Mouse (Mus musculus) CH12.LX (cell line): ENCODE results near the gene Olfr1361. TPM values are rescaled to one million over a fixed set of nuclear protein-coding genes. Genes with fewer than 3 reads are reported as not detected.

Source experiments
- polyA plus RNA-seq: library from polyadenylated mRNA; unstranded; fragments of >175 nt; gene quantifications from 2 replicates; pipeline ENCODE4 v1.2.1, GENCODE M21; 2012; ENCODE audit warnings: low read depth; ENCODE audit not compliant: insufficient read length
- total RNA-seq, 2 experiments: library from RNA; depleted of rRNA; stranded (reverse); fragments of 300-350 nt in 1 of 2; fragments of >200 nt in 1 of 2; gene quantifications; 2 replicates each; pipeline ENCODE4 v1.2.3; 2012 to 2014

The Olfr1361 gene
- total and polyA plus RNA-seq, 3 experiments: not detected

Other genes with a start within 250 kb of the Olfr1361 start
Only the 20 nearest of the 33 such genes appear.
- 7.4 and 8.1 TPM in 2 replicates for gene Zkscan8, start 132.3 kb downstream of the Olfr1361 start, total RNA-seq (2012; rRNA removed)
- gene Zkscan8, start 132.3 kb downstream of the Olfr1361 start, total RNA-seq (2014; rRNA removed): 7.6 and 8.3 TPM in 2 replicates
- gene Zkscan8, start 132.3 kb downstream of the Olfr1361 start, polyA plus RNA-seq: 7.3 and 9.7 TPM in 2 replicates
- gene Olfr1366, start 120.6 kb downstream of the Olfr1361 start, total RNA-seq (2012; rRNA removed): not detected in 2 replicates
- gene Olfr1366, start 120.6 kb downstream of the Olfr1361 start, total RNA-seq (2014; rRNA removed): not detected in 2 replicates
- gene Olfr1366, start 120.6 kb downstream of the Olfr1361 start, polyA plus RNA-seq: 0.08 and 0.10 TPM in 2 replicates
- not detected in 2 replicates for gene Olfr1535, start 103.5 kb downstream of the Olfr1361 start, total RNA-seq (2012; rRNA removed)
- not detected in 2 replicates for gene Olfr1535, start 103.5 kb downstream of the Olfr1361 start, total RNA-seq (2014; rRNA removed)
- gene Olfr1535, start 103.5 kb downstream of the Olfr1361 start, polyA plus RNA-seq: not detected in 2 replicates
- not detected in 2 replicates for gene Olfr1364, start 81.6 kb downstream of the Olfr1361 start, total RNA-seq (2012; rRNA removed)
- not detected in 2 replicates for gene Olfr1364, start 81.6 kb downstream of the Olfr1361 start, total RNA-seq (2014; rRNA removed)
- not detected in 2 replicates for gene Olfr1364, start 81.6 kb downstream of the Olfr1361 start, polyA plus RNA-seq
- gene Olfr1362, start 49.4 kb downstream of the Olfr1361 start, total RNA-seq (2012; rRNA removed): not detected in 2 replicates
- not detected in 2 replicates for gene Olfr1362, start 49.4 kb downstream of the Olfr1361 start, total RNA-seq (2014; rRNA removed)
- gene Olfr1362, start 49.4 kb downstream of the Olfr1361 start, polyA plus RNA-seq: not detected in 2 replicates
- 1.0 and 1.4 TPM in 2 replicates for gene Olfr11, start 20.9 kb downstream of the Olfr1361 start, total RNA-seq (2012; rRNA removed)
- 0.34 and 0.70 TPM in 2 replicates for gene Olfr11, start 20.9 kb downstream of the Olfr1361 start, total RNA-seq (2014; rRNA removed)
- 0.23 and 1.3 TPM in 2 replicates for gene Olfr11, start 20.9 kb downstream of the Olfr1361 start, polyA plus RNA-seq
- not detected in 2 replicates for gene Olfr1360, start 14.0 kb upstream of the Olfr1361 start, total RNA-seq (2012; rRNA removed)
- not detected in 2 replicates for gene Olfr1360, start 14.0 kb upstream of the Olfr1361 start, total RNA-seq (2014; rRNA removed)
- gene Olfr1360, start 14.0 kb upstream of the Olfr1361 start, polyA plus RNA-seq: not detected in 2 replicates
- gene Olfr1359, start 34.7 kb upstream of the Olfr1361 start, total RNA-seq (2012; rRNA removed): not detected in 2 replicates
- not detected in 2 replicates for gene Olfr1359, start 34.7 kb upstream of the Olfr1361 start, total RNA-seq (2014; rRNA removed)
- gene Olfr1359, start 34.7 kb upstream of the Olfr1361 start, polyA plus RNA-seq: not detected in 2 replicates
- gene Hist1h2bl, start 52.8 kb upstream of the Olfr1361 start, total RNA-seq (2012; rRNA removed): 897 and 953 TPM in 2 replicates
- gene Hist1h2bl, start 52.8 kb upstream of the Olfr1361 start, total RNA-seq (2014; rRNA removed): 16.0 and 18.1 TPM in 2 replicates
- gene Hist1h2bl, start 52.8 kb upstream of the Olfr1361 start, polyA plus RNA-seq: 1.7 and 3.8 TPM in 2 replicates
- 839 and 880 TPM in 2 replicates for gene Hist1h2ai, start 53.0 kb upstream of the Olfr1361 start, total RNA-seq (2012; rRNA removed)
- 3.9 and 6.3 TPM in 2 replicates for gene Hist1h2ai, start 53.0 kb upstream of the Olfr1361 start, total RNA-seq (2014; rRNA removed)
- gene Hist1h2ai, start 53.0 kb upstream of the Olfr1361 start, polyA plus RNA-seq: not detected in 2 replicates
- gene Hist1h3h, start 54.3 kb upstream of the Olfr1361 start, total RNA-seq (2012; rRNA removed): 1,605 and 1,657 TPM in 2 replicates
- 18.2 and 21.7 TPM in 2 replicates for gene Hist1h3h, start 54.3 kb upstream of the Olfr1361 start, total RNA-seq (2014; rRNA removed)
- 9.5 and 18.6 TPM in 2 replicates for gene Hist1h3h, start 54.3 kb upstream of the Olfr1361 start, polyA plus RNA-seq
- 1,752 and 1,804 TPM in 2 replicates for gene Hist1h2bm, start 58.7 kb upstream of the Olfr1361 start, total RNA-seq (2012; rRNA removed)
- gene Hist1h2bm, start 58.7 kb upstream of the Olfr1361 start, total RNA-seq (2014; rRNA removed): 25.7 and 36.0 TPM in 2 replicates
- 0.87 TPM in 1 of 2 replicates, not detected in the other for gene Hist1h2bm, start 58.7 kb upstream of the Olfr1361 start, polyA plus RNA-seq
- gene Hist1h4j, start 71.7 kb upstream of the Olfr1361 start, total RNA-seq (2012; rRNA removed): 936 and 984 TPM in 2 replicates
- 18.5 and 27.8 TPM in 2 replicates for gene Hist1h4j, start 71.7 kb upstream of the Olfr1361 start, total RNA-seq (2014; rRNA removed)
- gene Hist1h4j, start 71.7 kb upstream of the Olfr1361 start, polyA plus RNA-seq: 1.1 and 1.8 TPM in 2 replicates
- gene Hist1h4k, start 87.1 kb upstream of the Olfr1361 start, total RNA-seq (2012; rRNA removed): 3,228 and 4,319 TPM in 2 replicates
- 15.2 and 25.4 TPM in 2 replicates for gene Hist1h4k, start 87.1 kb upstream of the Olfr1361 start, total RNA-seq (2014; rRNA removed)
- 5.6 and 13.2 TPM in 2 replicates for gene Hist1h4k, start 87.1 kb upstream of the Olfr1361 start, polyA plus RNA-seq
- gene Hist1h2ak, start 90.4 kb upstream of the Olfr1361 start, total RNA-seq (2012; rRNA removed): 1,024 and 1,125 TPM in 2 replicates
- 7.3 and 16.6 TPM in 2 replicates for gene Hist1h2ak, start 90.4 kb upstream of the Olfr1361 start, total RNA-seq (2014; rRNA removed)
- gene Hist1h2ak, start 90.4 kb upstream of the Olfr1361 start, polyA plus RNA-seq: 1.8 and 6.2 TPM in 2 replicates
- gene Hist1h2bn, start 90.7 kb upstream of the Olfr1361 start, total RNA-seq (2012; rRNA removed): 1,563 and 1,639 TPM in 2 replicates
- gene Hist1h2bn, start 90.7 kb upstream of the Olfr1361 start, total RNA-seq (2014; rRNA removed): 16.5 and 24.0 TPM in 2 replicates
- gene Hist1h2bn, start 90.7 kb upstream of the Olfr1361 start, polyA plus RNA-seq: 2.6 and 3.1 TPM in 2 replicates
- gene Hist1h1b, start 117.2 kb upstream of the Olfr1361 start, total RNA-seq (2012; rRNA removed): 1,032 and 1,397 TPM in 2 replicates
- gene Hist1h1b, start 117.2 kb upstream of the Olfr1361 start, total RNA-seq (2014; rRNA removed): 12.2 and 16.6 TPM in 2 replicates
- 0.71 and 1.9 TPM in 2 replicates for gene Hist1h1b, start 117.2 kb upstream of the Olfr1361 start, polyA plus RNA-seq
- 797 and 828 TPM in 2 replicates for gene Hist1h3i, start 120.0 kb upstream of the Olfr1361 start, total RNA-seq (2012; rRNA removed)
- 7.7 and 21.2 TPM in 2 replicates for gene Hist1h3i, start 120.0 kb upstream of the Olfr1361 start, total RNA-seq (2014; rRNA removed)
- gene Hist1h3i, start 120.0 kb upstream of the Olfr1361 start, polyA plus RNA-seq: 2.0 and 14.3 TPM in 2 replicates
- 792 and 1,025 TPM in 2 replicates for gene Hist1h2an, start 123.8 kb upstream of the Olfr1361 start, total RNA-seq (2012; rRNA removed)
- 3.0 and 4.7 TPM in 2 replicates for gene Hist1h2an, start 123.8 kb upstream of the Olfr1361 start, total RNA-seq (2014; rRNA removed)
- gene Hist1h2an, start 123.8 kb upstream of the Olfr1361 start, polyA plus RNA-seq: 7.1 TPM in 1 of 2 replicates, not detected in the other
- 476 and 510 TPM in 2 replicates for gene Hist1h2bp, start 124.1 kb upstream of the Olfr1361 start, total RNA-seq (2012; rRNA removed)
- 2.7 and 3.6 TPM in 2 replicates for gene Hist1h2bp, start 124.1 kb upstream of the Olfr1361 start, total RNA-seq (2014; rRNA removed)
- 0.60 and 1.3 TPM in 2 replicates for gene Hist1h2bp, start 124.1 kb upstream of the Olfr1361 start, polyA plus RNA-seq